20 mouse cellular contexts compared by ENCODE assay signal in genomic region chr9:24903706-24904105, GRCm38 (mm10).
"Had no signal": no experiment of that assay in that cellular context is flagged by ENCODE, and none has a peak within 500 bp of the region (broad histone marks: within the 10 kb centered on the region; RNA-seq: fewer than 3 reads in every experiment).

No protein-coding gene starts in this region.

- H3K27ac ChIP-seq: limb, embryonic 12.5 days; limb, embryonic 15.5 days; liver, embryonic 12.5 days; liver, embryonic 15.5 days; lung, embryonic 15.5 days; midbrain, embryonic 12.5 days; midbrain, embryonic 15.5 days; neural tube, embryonic 13.5 days; stomach, embryonic 15.5 days had no signal

- H3K9ac ChIP-seq: limb, embryonic 12.5 days; limb, embryonic 15.5 days; liver, embryonic 15.5 days; lung, embryonic 15.5 days; midbrain, embryonic 12.5 days; midbrain, embryonic 15.5 days; neural tube, embryonic 13.5 days; stomach, embryonic 15.5 days had no signal

- H3K9me3 ChIP-seq: limb, embryonic 12.5 days; limb, embryonic 15.5 days; liver, embryonic 12.5 days; liver, embryonic 15.5 days; lung, embryonic 15.5 days; midbrain, embryonic 12.5 days; midbrain, embryonic 15.5 days; neural tube, embryonic 13.5 days; stomach, embryonic 15.5 days had no signal

- DNase-seq: kidney, adult 9 months; kidney, postnatal 14 days; kidney, postnatal 4 days; left cerebral cortex, postnatal 4 days; lung, adult 18-20 months; lung, postnatal 14 days; lung, postnatal 4 days; retina, postnatal 1 day; right cerebral cortex, postnatal 25 days; spleen, adult 18-20 months; thymus, postnatal 25 days had no signal

- ATAC-seq: liver, embryonic 12.5 days; midbrain, embryonic 15.5 days had no signal

- H3K4me1 ChIP-seq: limb, embryonic 12.5 days; limb, embryonic 15.5 days; liver, embryonic 15.5 days; lung, embryonic 15.5 days; stomach, embryonic 15.5 days had no signal

- H3K4me3 ChIP-seq: limb, embryonic 12.5 days; limb, embryonic 15.5 days; liver, embryonic 12.5 days; liver, embryonic 15.5 days; lung, embryonic 15.5 days; midbrain, embryonic 12.5 days; midbrain, embryonic 15.5 days; neural tube, embryonic 13.5 days; stomach, embryonic 15.5 days had no signal

- H3K36me3 ChIP-seq: limb, embryonic 12.5 days; limb, embryonic 15.5 days; liver, embryonic 12.5 days; liver, embryonic 15.5 days; lung, embryonic 15.5 days; midbrain, embryonic 12.5 days; midbrain, embryonic 15.5 days; neural tube, embryonic 13.5 days; stomach, embryonic 15.5 days had no signal

- H3K27me3 ChIP-seq: limb, embryonic 12.5 days; limb, embryonic 15.5 days; liver, embryonic 12.5 days; liver, embryonic 15.5 days; lung, embryonic 15.5 days; midbrain, embryonic 15.5 days; neural tube, embryonic 13.5 days; stomach, embryonic 15.5 days had no signal

- H3K4me2 ChIP-seq: limb, embryonic 12.5 days; limb, embryonic 15.5 days; liver, embryonic 12.5 days; liver, embryonic 15.5 days; lung, embryonic 15.5 days; midbrain, embryonic 12.5 days; midbrain, embryonic 15.5 days; neural tube, embryonic 13.5 days; stomach, embryonic 15.5 days had no signal
